Mouse (Mus musculus): ENCODE measurements around the gene Ggt6. TPM values are rescaled to one million over a fixed set of nuclear protein-coding genes. Genes with fewer than 3 reads are reported as not detected.

Ggt6 gene
- polyA plus RNA-seq, 1 experiment from 2014 or later, result not detected

DNA sequence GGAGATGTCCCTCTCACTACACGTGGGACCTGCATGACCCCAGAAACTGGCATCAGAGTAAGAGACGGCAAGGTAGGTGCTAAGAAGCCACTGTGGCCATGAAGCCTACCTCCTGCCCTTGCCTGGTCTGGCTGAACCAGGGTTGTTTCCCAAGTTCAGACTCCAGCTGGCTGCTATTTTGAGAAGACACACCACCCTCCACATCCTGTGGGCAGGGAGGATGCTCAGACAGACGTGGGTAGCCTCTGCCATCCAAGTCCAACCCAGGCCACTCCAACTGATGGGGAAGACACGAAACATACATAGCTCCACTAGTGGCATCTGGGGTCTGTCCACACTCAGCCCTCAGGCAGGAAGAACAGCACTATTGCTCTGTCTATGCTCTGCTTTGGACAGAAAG is 34.7 kb downstream of the Ggt6 start:
- Histone ChIP-seq H3K4me3 (no peak overlapping the region), H3K9me3 (no peaks in the 10 kb centered on the region), H3K36me3 (0 out of 2 replicates have a peak, but pooled peaks cover 4% of the 10 kb centered on the region), H3K4me2 (replicated peaks) (no peak overlapping the region), H3K27me3 (no peaks in the 10 kb centered on the region), H3K4me1 (peaks cover 33% of the 10 kb centered on the region), H3K27ac (replicated peaks) (no peak overlapping the region), H3K9ac (replicated peaks) (no peak overlapping the region)
- 71% methylated on average over 4 of the region's 4 CpGs for WGBS
- no peak for ATAC-seq (ENCODE audit: low FRiP score, low read depth)

DNA sequence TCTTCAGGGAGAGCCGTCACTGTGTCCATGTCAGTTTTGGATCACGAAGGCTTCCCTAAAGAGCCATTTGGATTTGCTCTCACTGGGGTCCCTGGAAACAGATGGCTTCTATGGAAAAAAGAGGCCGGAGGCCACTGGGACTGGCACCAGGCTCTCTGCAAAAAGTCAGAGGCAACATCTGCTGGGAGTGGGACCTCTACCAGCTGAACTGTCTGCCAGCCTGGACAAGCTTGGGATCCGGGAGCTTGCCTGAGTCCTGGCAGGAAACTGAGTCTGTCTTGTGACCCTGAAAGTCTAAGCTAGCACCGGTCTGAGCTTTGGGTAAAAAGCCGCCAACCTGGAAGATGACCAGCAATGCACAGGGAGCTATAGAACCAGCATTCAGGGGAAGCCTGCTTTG is 36.1 kb downstream of the Ggt6 start:
- no peak overlapping the region for H3K4me3 ChIP-seq
- H3K27me3 ChIP-seq, result no peaks in the 10 kb centered on the region
- H3K9ac ChIP-seq (replicated peaks), result no peak overlapping the region
- WGBS, result 86% methylated on average over 6 of the region's 6 CpGs
- no peak for ATAC-seq (ENCODE audit: low FRiP score, low read depth)
- peaks cover 24% of the 10 kb centered on the region for H3K4me1 ChIP-seq
- H3K36me3 ChIP-seq, result 0 out of 2 replicates have a peak, but pooled peaks cover 4% of the 10 kb centered on the region
- H3K27ac ChIP-seq (replicated peaks), result no peak overlapping the region
- H3K4me2 ChIP-seq (replicated peaks), result no peak overlapping the region
- H3K9me3 ChIP-seq, result no peaks in the 10 kb centered on the region

DNA sequence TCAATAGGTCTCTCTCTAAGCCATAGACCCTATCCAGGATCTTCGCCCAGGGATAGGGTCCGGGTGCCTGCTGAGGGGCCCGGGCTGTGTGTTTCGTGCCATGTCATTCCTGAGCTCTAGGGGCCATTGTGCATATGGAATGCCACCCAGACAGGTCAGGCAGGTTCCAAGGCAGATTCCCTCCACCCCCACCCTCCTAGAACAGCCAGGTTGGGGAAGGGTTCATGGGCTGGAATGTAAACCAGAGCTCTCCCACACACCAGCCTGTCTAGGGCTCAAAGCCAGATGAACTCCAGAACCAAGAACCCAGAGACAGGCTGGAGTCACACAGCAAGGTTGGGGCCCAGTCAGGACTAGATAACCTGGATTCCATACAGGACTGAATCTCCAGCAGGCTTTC is 38.2 kb downstream of the Ggt6 start:
- H3K27ac ChIP-seq (replicated peaks), result no peak overlapping the region
- H3K9me3 ChIP-seq, result no peaks in the 10 kb centered on the region
- WGBS, result 92% methylated on average over 4 of the region's 4 CpGs
- no peak overlapping the region for H3K4me3 ChIP-seq
- H3K9ac ChIP-seq (replicated peaks), result no peak overlapping the region
- 0 out of 2 replicates have a peak, but pooled peaks cover 4% of the 10 kb centered on the region for H3K36me3 ChIP-seq
- peaks cover 19% of the 10 kb centered on the region for H3K4me1 ChIP-seq
- no peak overlapping the region for H3K4me2 ChIP-seq (replicated peaks)
- H3K27me3 ChIP-seq, result no peaks in the 10 kb centered on the region
- ATAC-seq (ENCODE audit: low FRiP score, low read depth), result no peak

DNA sequence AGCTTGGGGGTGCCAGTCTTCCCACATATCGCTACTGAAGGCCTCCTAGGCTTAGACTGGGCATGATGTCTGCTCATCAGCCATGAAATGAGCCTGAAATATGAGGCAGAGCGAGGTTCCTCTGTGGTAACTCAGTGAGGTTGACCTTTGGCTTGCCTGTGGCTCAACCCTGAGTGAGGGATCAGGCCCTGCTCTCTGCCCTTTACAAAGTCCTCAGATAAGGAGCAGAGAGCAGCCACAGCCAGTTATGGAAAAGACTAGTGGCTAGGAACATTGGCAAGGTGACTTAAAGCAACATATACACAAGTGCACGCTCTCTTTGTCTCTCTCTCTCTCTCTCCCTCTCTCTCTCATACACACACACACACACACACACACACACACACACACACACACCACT is 39.6 kb downstream of the Ggt6 start:
- WGBS, result 73% methylated on average over 3 of the region's 3 CpGs
- H3K4me1 ChIP-seq, result peaks cover 8% of the 10 kb centered on the region; the same call in 1 of the 2 replicates
- ATAC-seq (ENCODE audit: low FRiP score, low read depth), result no peak
- no peak overlapping the region for H3K27ac ChIP-seq (replicated peaks)
- H3K4me3 ChIP-seq, result no peak overlapping the region
- 0 out of 2 replicates have a peak, but pooled peaks cover 4% of the 10 kb centered on the region for H3K36me3 ChIP-seq
- H3K4me2 ChIP-seq (replicated peaks), result no peak overlapping the region
- H3K9ac ChIP-seq (replicated peaks), result no peak overlapping the region
- no peaks in the 10 kb centered on the region for H3K27me3 ChIP-seq
- H3K9me3 ChIP-seq, result no peaks in the 10 kb centered on the region

DNA sequence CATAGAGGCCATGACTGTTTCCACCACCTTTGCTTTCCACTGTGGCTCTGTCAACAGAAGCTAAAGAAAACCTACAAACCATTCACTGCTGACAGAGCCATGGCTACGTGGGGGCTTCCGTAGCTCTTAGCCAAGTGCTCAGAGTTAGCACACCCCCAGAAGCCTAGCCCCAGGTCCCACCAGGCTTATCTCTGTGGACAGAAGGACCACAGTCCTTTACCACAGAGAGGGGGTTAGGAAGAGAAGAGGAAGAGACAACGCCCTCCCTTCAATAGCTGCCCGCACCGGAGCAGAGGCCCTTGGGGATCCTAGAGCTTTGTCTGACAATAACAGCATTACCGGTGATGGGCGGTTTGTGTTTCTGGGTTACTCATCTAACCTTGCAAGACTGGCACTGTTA is 40.1 kb downstream of the Ggt6 start:
- 77% methylated on average over 7 of the region's 7 CpGs for WGBS
- 0 out of 2 replicates have a peak, but pooled peaks cover 4% of the 10 kb centered on the region for H3K36me3 ChIP-seq
- ATAC-seq (ENCODE audit: low FRiP score, low read depth), result no peak
- H3K9me3 ChIP-seq, result no peaks in the 10 kb centered on the region
- no peak overlapping the region for H3K27ac ChIP-seq (replicated peaks)
- H3K4me3 ChIP-seq, result no peak overlapping the region
- no peak overlapping the region for H3K9ac ChIP-seq (replicated peaks)
- H3K4me2 ChIP-seq (replicated peaks), result no peak overlapping the region
- H3K27me3 ChIP-seq, result no peaks in the 10 kb centered on the region
- H3K4me1 ChIP-seq, result peaks cover 8% of the 10 kb centered on the region; the same call in 1 of the 2 replicates

DNA sequence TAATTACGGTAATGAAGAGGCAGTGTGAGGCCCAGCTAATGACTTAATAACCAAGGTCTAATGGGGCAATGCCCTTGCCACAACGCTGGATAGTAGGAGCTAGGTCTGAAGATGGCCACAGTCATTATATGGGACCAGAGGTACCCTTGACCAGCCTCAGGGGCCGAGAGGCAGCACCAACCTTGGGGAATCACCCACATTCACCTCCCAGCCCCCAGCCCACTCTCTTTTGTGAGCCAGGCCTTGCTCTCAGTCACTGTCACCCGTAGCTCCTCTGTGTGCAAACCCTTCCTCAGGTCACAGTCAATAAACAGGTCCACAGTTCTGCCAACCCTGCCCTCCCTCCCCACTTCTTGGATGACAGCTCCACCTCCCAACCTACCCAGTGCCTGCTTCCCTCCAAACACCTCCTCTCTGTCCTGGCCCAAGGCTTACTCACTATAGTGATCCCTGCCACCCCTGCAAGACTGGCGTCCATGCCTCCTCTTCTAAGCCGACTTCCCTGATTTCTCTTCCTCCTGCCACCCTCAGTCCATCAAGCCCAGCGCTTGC is 40.8 kb downstream of the Ggt6 start:
- Histone ChIP-seq H3K27me3 (no peaks in the 10 kb centered on the region), H3K27ac (replicated peaks) (no peak overlapping the region), H3K4me3 (no peak overlapping the region), H3K36me3 (0 out of 2 replicates have a peak, but pooled peaks cover 4% of the 10 kb centered on the region), H3K4me1 (peaks cover 8% of the 10 kb centered on the region; the same call in 1 of the 2 replicates), H3K9me3 (no peaks in the 10 kb centered on the region), H3K4me2 (replicated peaks) (no peak overlapping the region), H3K9ac (replicated peaks) (no peak overlapping the region)
- WGBS, result 83% methylated on average over 7 of the region's 7 CpGs
- no peak for ATAC-seq (ENCODE audit: low FRiP score, low read depth)

DNA sequence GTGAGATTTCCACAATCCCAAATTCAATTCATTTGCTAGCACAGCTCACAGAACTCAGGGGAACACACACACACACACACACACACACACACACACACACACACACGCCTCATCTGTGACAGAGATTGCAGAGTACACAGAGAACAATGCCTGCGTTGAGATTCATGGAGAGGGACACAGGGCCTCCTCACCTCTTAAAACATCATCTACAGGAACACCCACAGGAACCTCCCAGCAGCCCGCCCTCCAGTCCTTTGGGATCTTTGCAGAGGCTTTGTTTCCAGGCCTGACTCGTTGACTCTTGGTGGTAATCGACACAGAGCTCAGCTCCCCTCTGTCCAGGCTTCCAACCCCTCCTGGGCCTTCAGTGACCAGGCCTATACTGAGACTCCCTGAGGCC is 41.9 kb downstream of the Ggt6 start:
- H3K4me2 ChIP-seq (replicated peaks), result no peak overlapping the region
- H3K27me3 ChIP-seq, result no peaks in the 10 kb centered on the region
- no peak overlapping the region for H3K4me3 ChIP-seq
- WGBS, result 44% methylated on average over 5 of the region's 5 CpGs
- no peak for ATAC-seq (ENCODE audit: low FRiP score, low read depth)
- 0 out of 2 replicates have a peak, but pooled peaks cover 4% of the 10 kb centered on the region for H3K36me3 ChIP-seq
- peaks cover 8% of the 10 kb centered on the region; the same call in 1 of the 2 replicates for H3K4me1 ChIP-seq
- H3K9ac ChIP-seq (replicated peaks), result no peak overlapping the region
- no peaks in the 10 kb centered on the region for H3K9me3 ChIP-seq
- H3K27ac ChIP-seq (replicated peaks), result 0 out of 2 replicates have a peak overlapping the region, but pooled peaks have one; percentile 12

DNA sequence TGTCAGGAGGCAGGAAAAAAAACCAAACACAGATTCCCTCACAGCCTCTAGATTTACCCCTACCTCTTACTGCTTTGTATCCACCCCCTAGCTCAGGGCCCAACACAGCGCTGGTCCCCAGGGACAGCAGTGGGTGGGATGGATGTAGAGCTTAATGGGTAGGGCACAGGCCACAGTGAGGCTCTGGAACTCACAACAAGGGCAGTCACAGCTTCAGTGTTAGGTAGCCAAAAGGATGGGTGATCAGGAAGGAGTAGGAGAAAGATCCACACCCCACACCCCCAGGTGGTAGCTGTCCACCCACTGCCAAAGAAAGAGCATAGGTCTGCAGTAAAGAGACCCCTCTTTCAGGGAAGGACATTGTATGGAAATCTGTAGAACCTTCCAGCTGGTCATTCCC is 42.3 kb downstream of the Ggt6 start:
- Histone ChIP-seq H3K27ac (replicated peaks) (0 out of 2 replicates have a peak overlapping the region, but pooled peaks have one; percentile 3), H3K4me2 (replicated peaks) (no peak overlapping the region), H3K4me1 (peaks cover 8% of the 10 kb centered on the region; the same call in 1 of the 2 replicates), H3K36me3 (0 out of 2 replicates have a peak, but pooled peaks cover 4% of the 10 kb centered on the region), H3K9ac (replicated peaks) (no peak overlapping the region), H3K27me3 (no peaks in the 10 kb centered on the region), H3K4me3 (no peak overlapping the region), H3K9me3 (no peaks in the 10 kb centered on the region)
- ATAC-seq (ENCODE audit: low FRiP score, low read depth), result no peak
- 78% methylated on average over 1 of the region's 1 CpGs for WGBS

DNA sequence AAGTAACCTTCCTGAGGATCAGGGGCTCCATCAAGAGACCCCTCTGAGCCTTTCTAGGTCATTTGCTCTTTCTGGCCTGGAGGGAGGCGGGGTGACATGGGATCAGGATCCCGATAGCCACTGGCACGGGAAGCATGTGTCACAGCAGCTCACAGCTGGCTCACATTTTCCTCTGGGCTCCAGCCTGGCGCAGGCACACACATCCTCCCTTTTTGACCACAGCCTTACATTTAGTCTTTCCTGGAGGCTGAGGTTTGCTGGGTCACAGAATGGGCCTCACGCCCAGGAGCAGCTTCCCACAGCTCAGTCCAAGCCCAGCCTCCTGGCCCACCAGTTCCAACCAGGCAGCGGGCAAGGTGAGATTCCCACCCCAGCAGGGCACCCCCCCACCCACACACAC is 42.9 kb downstream of the Ggt6 start:
- H3K27me3 ChIP-seq, result no peaks in the 10 kb centered on the region
- no peak overlapping the region for H3K9ac ChIP-seq (replicated peaks)
- WGBS, result 73% methylated on average over 6 of the region's 6 CpGs
- ATAC-seq (ENCODE audit: low FRiP score, low read depth), result no peak
- H3K4me3 ChIP-seq, result no peak overlapping the region
- no peaks in the 10 kb centered on the region for H3K9me3 ChIP-seq
- no peak overlapping the region for H3K4me2 ChIP-seq (replicated peaks)
- peaks cover 8% of the 10 kb centered on the region; the same call in 1 of the 2 replicates for H3K4me1 ChIP-seq
- H3K36me3 ChIP-seq, result 0 out of 2 replicates have a peak, but pooled peaks cover 4% of the 10 kb centered on the region
- 0 out of 2 replicates have a peak overlapping the region, but pooled peaks have one; percentile 3 for H3K27ac ChIP-seq (replicated peaks)

DNA sequence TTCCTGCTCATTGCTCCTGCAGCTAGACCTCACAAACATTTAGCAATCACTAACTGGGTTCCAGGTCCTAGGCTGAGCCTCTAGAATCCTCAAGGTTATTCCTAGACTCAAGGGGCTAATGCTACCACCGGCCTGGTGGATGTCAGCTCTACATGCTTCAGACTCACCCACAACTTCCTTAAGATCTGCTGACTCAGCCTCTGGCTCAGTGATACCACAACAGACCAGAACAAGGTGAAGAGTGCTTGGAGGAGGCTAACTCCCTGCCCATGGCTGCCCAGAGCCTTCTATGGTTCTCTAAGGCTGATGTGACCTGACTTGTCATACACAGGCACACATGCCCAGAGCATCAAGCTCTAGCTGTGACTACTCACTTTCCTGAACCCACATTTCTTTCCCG is 44.2 kb downstream of the Ggt6 start:
- no peak overlapping the region for H3K9ac ChIP-seq (replicated peaks)
- 84% methylated on average over 2 of the region's 2 CpGs for WGBS
- H3K27me3 ChIP-seq, result no peaks in the 10 kb centered on the region
- no peak overlapping the region for H3K4me2 ChIP-seq (replicated peaks)
- peaks cover 8% of the 10 kb centered on the region; the same call in 1 of the 2 replicates for H3K4me1 ChIP-seq
- H3K4me3 ChIP-seq, result no peak overlapping the region
- no peaks in the 10 kb centered on the region for H3K9me3 ChIP-seq
- no peak overlapping the region for H3K27ac ChIP-seq (replicated peaks)
- H3K36me3 ChIP-seq, result no peaks in the 10 kb centered on the region
- ATAC-seq (ENCODE audit: low FRiP score, low read depth), result no peak

DNA sequence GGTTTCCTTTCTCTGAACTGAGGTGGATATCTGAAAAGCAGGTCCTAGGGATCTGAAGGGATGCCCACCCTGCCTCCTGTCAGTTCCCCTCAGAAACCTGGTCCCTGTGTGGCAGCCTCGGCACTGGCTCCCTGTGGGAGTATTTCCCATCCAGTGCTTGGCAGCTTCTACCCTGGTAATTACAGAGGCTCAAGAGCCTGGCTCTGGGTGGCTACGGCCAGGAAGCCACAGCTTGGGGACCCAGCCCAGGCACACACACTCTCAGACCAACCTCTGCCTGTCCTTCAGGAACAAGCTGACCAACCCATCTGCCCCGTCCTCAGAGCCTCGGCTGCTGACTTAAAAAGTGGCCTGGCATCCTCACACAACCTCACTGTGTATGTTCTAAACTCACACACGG is 46.0 kb downstream of the Ggt6 start:
- ATAC-seq (ENCODE audit: low FRiP score, low read depth), result no peak
- Histone ChIP-seq H3K27ac (replicated peaks) (no peak overlapping the region), H3K27me3 (0 out of 2 replicates have a peak, but pooled peaks cover under 1% of the 10 kb centered on the region), H3K9me3 (no peaks in the 10 kb centered on the region), H3K4me2 (replicated peaks) (no peak overlapping the region), H3K4me1 (peaks cover 8% of the 10 kb centered on the region; the same call in 1 of the 2 replicates), H3K9ac (replicated peaks) (no peak overlapping the region), H3K4me3 (no peak overlapping the region), H3K36me3 (no peaks in the 10 kb centered on the region)
- WGBS, result 85% methylated on average over 5 of the region's 5 CpGs

DNA sequence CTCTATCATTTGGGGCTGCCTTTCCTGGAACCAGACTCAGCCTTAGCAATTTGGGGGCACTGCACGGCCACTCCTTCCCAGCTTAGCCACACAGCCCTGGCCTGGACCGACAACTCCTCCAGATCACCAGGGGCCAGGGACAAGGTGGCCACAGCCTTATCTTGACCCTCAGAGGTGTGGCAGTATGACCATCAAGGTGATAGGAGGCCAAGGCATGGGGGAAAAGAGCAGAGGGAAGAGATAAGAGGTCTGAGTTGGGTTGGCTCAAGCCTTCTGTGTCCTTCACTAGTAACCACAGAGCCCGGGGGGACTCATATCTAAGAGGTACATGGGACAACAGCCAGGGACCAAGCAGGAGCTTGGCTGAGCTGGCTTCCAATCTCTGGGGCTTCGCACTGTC is 46.6 kb downstream of the Ggt6 start:
- ATAC-seq (ENCODE audit: low FRiP score, low read depth), result no peak
- Histone ChIP-seq H3K4me3 (no peak overlapping the region), H3K9me3 (no peaks in the 10 kb centered on the region), H3K9ac (replicated peaks) (no peak overlapping the region; the same call in 1 of the 2 replicates), H3K27me3 (peaks cover 7% of the 10 kb centered on the region), H3K27ac (replicated peaks) (no peak overlapping the region), H3K36me3 (no peaks in the 10 kb centered on the region), H3K4me1 (peaks cover 8% of the 10 kb centered on the region; the same call in 1 of the 2 replicates), H3K4me2 (replicated peaks) (no peak overlapping the region)
- WGBS, result 83% methylated on average over 4 of the region's 4 CpGs
